Comparison of ENCODE assay signal across 20 mouse cellular contexts in genomic region chr13:89122511-89123253, GRCm38 (mm10).
A peak's percentile ranks its signal among the peaks of the same experiment; 100 is the strongest.
DNase-seq lines count a peak whose midpoint lies in the region; ATAC-seq and TF ChIP-seq lines count a peak whose summit lies in the region.
"Had no signal": no experiment of that assay in that cellular context is flagged by ENCODE, and none has a peak within 500 bp of the region (broad histone marks: within the 10 kb centered on the region; RNA-seq: fewer than 3 reads in every experiment).

No protein-coding gene starts in this region.

- no peak for TF ChIP-seq POLR2A in lung, adult 2 months (IDR thresholded peaks at IDR 0.05; ENCODE audit: borderline replicate concordance, extremely low read depth, low read depth, low read length)

- no peaks in the 10 kb centered on the region for H3K4me1 ChIP-seq in midbrain, embryonic 11.5 days (ENCODE audit: control insufficient read depth, insufficient read depth, low read length)
- H3K4me1 ChIP-seq in midbrain, embryonic 16.5 days (ENCODE audit: control insufficient read depth, insufficient read depth, low read length) = no peaks in the 10 kb centered on the region; the same call in 1 of the 2 replicates
- H3K4me1 ChIP-seq in lung, adult 2 months (ENCODE audit: control insufficient read depth, insufficient read depth, low read length) = no peaks in the 10 kb centered on the region
- H3K4me1 ChIP-seq: heart, embryonic 15.5 days; limb, embryonic 12.5 days; megakaryocyte, embryonic 14.5 days had no signal

- no peak overlapping the region for H3K27ac ChIP-seq in midbrain, embryonic 11.5 days (ENCODE audit: low read depth, low read length)
- H3K27ac ChIP-seq in midbrain, embryonic 16.5 days (ENCODE audit: low read length) = no peak overlapping the region
- H3K27ac ChIP-seq: forebrain, embryonic 13.5 days; heart, embryonic 15.5 days; kidney, postnatal 0 days; left cerebral cortex, adult 2 months; limb, embryonic 12.5 days; liver, embryonic 14.5 days had no signal

- no peaks in the 10 kb centered on the region for H3K27me3 ChIP-seq in midbrain, embryonic 11.5 days (ENCODE audit: control insufficient read depth, insufficient read depth, low read length)
- H3K27me3 ChIP-seq in midbrain, embryonic 16.5 days (ENCODE audit: control insufficient read depth, insufficient read depth, low read depth, low read length) = no peaks in the 10 kb centered on the region
- H3K27me3 ChIP-seq: forebrain, embryonic 13.5 days; heart, embryonic 15.5 days; limb, embryonic 12.5 days; megakaryocyte, embryonic 14.5 days had no signal

- peak; percentile 84 for DNase-seq in midbrain, embryonic 11.5 days (ENCODE audit: low spot score, missing footprints)
- DNase-seq in lung, adult 2 months = peak; percentile 70
- peak; percentile 85 for DNase-seq in lung, postnatal 25 days (ENCODE audit: low spot score)
- peak; percentile 39 for DNase-seq in retina, embryonic 14.5 days (ENCODE audit: low spot score)
- DNase-seq in frontal cortex, postnatal 36 days (ENCODE audit: low spot score in 2 of 2) = no peak
- DNase-seq in left cerebral cortex, adult 8-10 months (ENCODE audit: low spot score in 2 of 2) = no peak
- DNase-seq: adrenal gland, postnatal 25 days; cerebellum, adult 8-10 months; heart, adult 18-20 months; kidney, adult 11 months; right cerebral cortex, postnatal 14 days; thymus, postnatal 14 days had no signal

- no peak overlapping the region for H3K9ac ChIP-seq in midbrain, embryonic 11.5 days (ENCODE audit: low read length)
- no peak overlapping the region for H3K9ac ChIP-seq in midbrain, embryonic 16.5 days (ENCODE audit: low read depth, low read length)
- H3K9ac ChIP-seq: forebrain, embryonic 13.5 days; heart, embryonic 15.5 days; limb, embryonic 12.5 days; liver, embryonic 14.5 days had no signal

- no peak overlapping the region for H3K4me3 ChIP-seq in midbrain, embryonic 11.5 days (ENCODE audit: low read depth, low read length)
- no peak overlapping the region for H3K4me3 ChIP-seq in midbrain, embryonic 16.5 days (ENCODE audit: low read depth, low read length)
- no peak overlapping the region for H3K4me3 ChIP-seq in lung, adult 2 months (replicated peaks; ENCODE audit: extremely low read depth, low read depth, low read length)
- H3K4me3 ChIP-seq: forebrain, embryonic 13.5 days; heart, embryonic 15.5 days; left cerebral cortex, adult 2 months; limb, embryonic 12.5 days; megakaryocyte, embryonic 14.5 days had no signal

- H3K36me3 ChIP-seq in midbrain, embryonic 11.5 days (ENCODE audit: control insufficient read depth, insufficient read depth, low read length) = no peaks in the 10 kb centered on the region
- no peaks in the 10 kb centered on the region for H3K36me3 ChIP-seq in midbrain, embryonic 16.5 days (ENCODE audit: control insufficient read depth, insufficient read depth, low read length)
- H3K36me3 ChIP-seq: heart, embryonic 15.5 days; limb, embryonic 12.5 days had no signal

- no peaks in the 10 kb centered on the region for H3K9me3 ChIP-seq in midbrain, embryonic 11.5 days (ENCODE audit: control insufficient read depth, low read length)
- no peaks in the 10 kb centered on the region for H3K9me3 ChIP-seq in midbrain, embryonic 16.5 days (replicated peaks; ENCODE audit: control insufficient read depth, low read length, poor library complexity, severe bottlenecking)
- H3K9me3 ChIP-seq: forebrain, embryonic 13.5 days; heart, embryonic 15.5 days; limb, embryonic 12.5 days; megakaryocyte, embryonic 14.5 days had no signal

- no peak overlapping the region for H3K4me2 ChIP-seq in midbrain, embryonic 11.5 days
- H3K4me2 ChIP-seq in midbrain, embryonic 16.5 days (ENCODE audit: low read length) = no peak overlapping the region
- H3K4me2 ChIP-seq: forebrain, embryonic 13.5 days; heart, embryonic 15.5 days; limb, embryonic 12.5 days had no signal

- WGBS in midbrain, embryonic 11.5 days = 54% methylated on average over 6 of the region's 6 CpGs
- 38% methylated on average over 6 of the region's 6 CpGs for WGBS in midbrain, embryonic 16.5 days
- WGBS in lung, adult 2 months = 57% methylated on average over 6 of the region's 6 CpGs

- ATAC-seq in midbrain, embryonic 11.5 days (ENCODE audit: low FRiP score) = no peak
- no peak for ATAC-seq in midbrain, embryonic 16.5 days
- ATAC-seq: forebrain, embryonic 13.5 days had no signal

- no peak for TF ChIP-seq CTCF in lung, adult 2 months (IDR thresholded peaks at IDR 0.05; ENCODE audit: insufficient read depth, low read length)

Comparison
In these comparisons a context has a peak if more than half of its experiments do, and no peak if none do; other contexts are left out.
1. DNase-seq: peak in midbrain, embryonic 11.5 days (single experiment), lung, adult 2 months (single experiment), lung, postnatal 25 days (single experiment) and retina, embryonic 14.5 days (single experiment); none in frontal cortex, postnatal 36 days (0 of 2) and left cerebral cortex, adult 8-10 months (0 of 2).